Mouse (Mus musculus): ENCODE results near the gene Foxl2.

The Foxl2 gene

DNA sequence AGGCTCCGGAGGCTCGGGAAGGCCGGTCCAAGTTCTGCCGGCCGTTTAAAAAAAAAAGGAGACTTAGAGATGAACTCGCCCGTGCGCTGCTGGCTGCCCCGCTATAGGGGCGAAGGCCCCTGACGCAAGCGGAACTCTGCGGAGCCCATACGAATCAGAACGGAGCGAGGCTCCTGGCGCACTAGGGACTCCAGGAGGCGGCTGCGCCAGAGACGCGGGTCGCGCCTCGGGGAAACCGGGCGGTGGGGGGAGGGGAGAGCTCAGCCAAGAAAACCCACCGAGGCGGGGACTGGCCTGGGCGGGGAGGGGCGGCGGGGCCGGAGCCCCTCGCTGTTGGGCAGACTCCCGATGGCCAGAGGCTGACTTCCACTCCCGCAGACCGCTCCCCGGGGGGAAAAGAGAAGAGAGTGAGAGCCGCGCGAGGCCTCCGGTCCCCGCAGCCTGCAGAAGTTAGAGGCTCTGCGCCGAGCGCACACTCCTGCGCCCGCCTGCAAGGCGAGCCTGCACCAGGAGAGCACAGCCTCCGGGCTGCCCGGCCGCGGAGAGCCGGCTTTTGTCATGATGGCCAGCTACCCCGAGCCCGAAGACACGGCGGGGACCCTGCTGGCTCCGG is at the start of gene Foxl2:
TSS of gene Foxl2 (plus strand) at position 186 of the 613 bp plus-strand sequence.
- in situ Hi-C loops (cut with MboI, MseI), result no loop called here

DNA sequence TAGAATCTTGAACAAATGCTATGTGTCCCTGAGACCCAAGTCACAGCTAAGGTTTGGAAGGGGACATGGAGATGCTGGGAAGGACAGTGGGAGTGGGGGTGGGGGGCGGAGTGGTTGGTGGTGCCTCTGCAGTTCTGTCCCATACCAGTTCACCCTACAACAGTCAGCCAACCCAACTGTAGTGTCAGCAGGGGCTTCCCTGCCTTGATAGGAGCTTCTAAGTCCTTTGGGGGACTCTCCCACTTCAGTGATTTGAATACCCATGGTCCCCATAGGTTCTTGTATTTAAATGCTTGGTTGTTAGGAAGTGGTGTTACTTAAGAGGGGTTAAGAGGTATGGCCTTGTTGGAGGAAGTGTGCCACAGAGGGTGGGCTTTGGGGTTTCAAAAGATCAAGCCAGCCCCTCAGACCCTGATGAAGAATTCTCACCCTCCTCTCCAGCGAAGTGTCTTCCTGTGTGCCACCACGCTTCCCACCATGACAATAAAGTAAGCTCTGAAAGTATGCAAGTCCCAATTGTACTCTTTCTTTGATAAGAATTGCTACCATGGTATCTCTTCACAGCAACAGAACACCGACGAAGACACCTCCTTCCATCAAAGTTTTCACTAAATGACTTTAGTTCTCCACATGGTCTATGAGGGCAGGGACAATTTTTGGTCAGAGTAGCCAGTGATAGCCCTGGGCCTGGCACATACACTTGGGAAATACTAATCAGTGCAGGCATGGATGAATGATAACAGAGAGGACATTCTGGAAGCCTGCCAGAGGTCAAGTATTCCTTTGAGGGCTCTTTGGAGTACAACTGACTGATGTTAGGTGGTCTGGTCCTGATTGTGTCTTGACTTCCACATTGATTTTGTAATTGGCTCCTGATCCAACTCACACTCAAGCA is 34.2 kb upstream of the Foxl2 start:
- in situ Hi-C loops (cut with MboI, MseI), result no loop called here

DNA sequence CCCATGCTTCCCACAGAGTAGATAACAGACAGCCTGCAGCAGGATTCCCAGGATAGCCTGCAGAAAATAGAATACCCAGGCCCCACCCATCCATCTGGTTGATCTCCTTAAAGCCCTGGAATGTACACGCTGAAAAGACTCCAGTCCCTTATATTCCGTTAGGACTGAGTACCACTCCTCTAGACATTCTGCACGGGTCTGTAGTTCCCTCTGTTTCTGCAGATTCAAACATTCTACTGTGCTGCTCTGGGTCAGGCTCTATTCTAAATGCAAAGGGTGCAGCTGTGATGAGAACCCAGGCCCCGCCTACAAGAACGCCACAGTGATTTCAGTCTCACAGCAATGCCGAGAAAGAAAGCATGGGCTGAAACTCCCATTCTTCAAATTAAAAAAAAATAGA is 32.0 kb upstream of the Foxl2 start:
- in situ Hi-C loops (cut with MboI, MseI), result no loop called here

DNA sequence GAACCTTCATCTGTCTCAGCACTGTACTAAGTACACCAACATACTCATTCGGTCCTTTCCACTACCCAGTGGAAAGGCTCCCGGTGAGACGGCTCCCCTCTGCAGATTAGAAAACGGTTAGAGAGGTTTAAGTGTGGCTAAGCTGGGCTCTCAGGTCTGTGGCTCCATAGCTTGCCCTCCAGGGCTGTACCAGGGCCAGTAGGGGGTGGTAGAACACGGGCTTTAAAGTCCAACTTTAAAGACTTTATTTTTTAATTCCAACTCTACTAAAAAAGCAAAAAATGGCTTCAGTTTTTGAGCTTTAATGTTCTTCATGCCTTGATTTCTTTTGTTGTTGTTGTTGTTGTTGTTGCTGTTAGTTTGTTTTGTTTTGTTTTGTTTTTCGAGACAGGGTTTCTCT is 30.9 kb upstream of the Foxl2 start:
- in situ Hi-C loops (cut with MboI, MseI), result no loop called here

DNA sequence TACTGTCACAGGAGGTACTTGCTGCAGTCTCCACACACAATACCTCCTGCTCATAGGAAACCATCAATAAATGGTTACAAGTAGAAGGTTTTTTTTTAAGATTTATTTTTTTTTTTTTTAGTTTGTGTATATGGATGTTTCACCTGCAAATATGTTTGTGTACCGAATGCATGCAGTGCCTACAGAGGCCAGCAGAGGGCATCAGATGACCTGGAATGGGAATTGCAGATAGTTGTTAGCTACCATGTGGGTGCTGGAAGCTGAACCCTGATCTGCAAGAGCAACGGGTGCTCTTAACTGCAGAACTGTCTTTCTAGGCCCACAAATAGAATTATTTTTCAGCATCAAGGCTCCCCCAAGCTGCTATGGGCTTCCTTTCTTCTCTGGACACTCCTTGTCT is 25.6 kb upstream of the Foxl2 start:
- in situ Hi-C loops (cut with MboI, MseI), result no loop called here

DNA sequence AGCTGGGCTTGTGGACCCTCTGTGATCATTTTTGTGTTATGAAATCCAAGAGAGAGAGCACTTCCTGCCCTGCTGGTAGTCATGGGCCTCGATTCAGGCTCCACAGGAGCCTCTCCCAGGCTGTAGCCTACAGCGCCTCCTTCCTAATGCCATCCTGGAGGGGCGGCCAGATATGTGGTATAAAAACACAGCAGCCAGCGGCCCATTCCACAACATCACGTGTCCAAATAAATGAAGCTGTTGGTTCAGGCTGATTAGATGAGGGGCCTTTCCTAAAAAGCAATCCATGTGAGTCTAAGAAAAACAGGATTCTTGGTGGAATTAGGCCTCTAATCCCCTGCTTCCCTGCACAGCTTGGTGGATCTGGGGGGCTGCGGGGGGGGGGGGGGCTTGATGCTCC is 22.2 kb upstream of the Foxl2 start:
- in situ Hi-C loops (cut with MboI, MseI), result loop anchor here (10.0 kb wide), 1 partner anchor 308 kb away; no protein-coding TSS in a partner anchor

DNA sequence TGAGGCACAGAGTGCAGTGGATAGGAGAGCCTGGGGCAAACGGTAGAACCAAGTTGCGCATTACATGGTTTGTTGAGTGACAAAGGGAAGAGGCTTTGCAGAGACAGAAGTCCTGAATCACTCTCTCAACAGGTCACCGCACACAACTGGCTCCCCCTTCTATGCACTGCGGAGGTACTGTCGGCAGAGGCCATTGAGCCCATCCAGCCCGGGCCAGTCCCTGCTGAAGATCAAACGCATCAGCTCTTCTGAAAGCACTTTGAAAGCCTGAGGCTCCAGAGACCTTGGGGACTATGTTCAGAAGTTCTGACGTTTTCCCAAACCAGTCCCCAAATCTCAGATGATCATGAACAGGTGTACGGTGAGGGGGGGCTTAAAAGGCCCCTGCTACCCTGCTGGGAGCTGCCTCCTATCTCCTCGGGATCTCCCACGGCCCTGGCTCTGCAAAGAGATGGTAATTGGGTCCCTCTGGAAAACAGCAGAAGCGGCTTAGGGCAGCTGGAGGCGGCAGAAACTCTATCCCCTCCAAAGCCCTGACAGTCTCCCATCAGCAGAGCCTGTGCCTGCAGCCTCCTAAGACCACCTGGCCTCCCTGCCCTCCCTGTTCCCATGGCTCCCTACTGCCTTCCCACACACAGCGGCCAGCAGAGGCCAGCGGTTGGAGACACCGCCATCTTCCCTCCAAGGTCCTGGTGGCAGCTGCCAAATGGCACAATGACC is 19.7 kb upstream of the Foxl2 start:
- in situ Hi-C loops (cut with MboI, MseI), result loop anchor here (10.0 kb wide), 1 partner anchor 311 kb away; no protein-coding TSS in a partner anchor

DNA sequence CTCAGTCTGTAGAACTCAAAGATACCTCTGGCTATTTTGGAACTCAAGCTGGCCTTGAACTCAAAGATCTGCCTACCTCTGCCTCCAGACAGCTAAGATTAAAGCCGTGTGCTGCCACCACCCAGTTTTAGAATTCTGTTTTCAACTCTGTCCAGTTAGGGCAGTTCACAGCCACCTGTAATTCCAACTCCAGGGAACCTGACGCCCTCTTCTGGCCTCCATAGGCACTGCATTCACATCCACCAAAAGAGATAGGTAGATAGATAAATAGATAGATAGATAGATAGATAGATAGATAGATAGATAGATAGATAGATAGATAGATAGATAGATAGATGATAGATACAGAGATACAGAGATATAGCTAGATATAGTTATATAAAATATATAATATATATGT is 15.8 kb upstream of the Foxl2 start:
- in situ Hi-C loops (cut with MboI, MseI), result loop anchor here (10.0 kb wide), 1 partner anchor 314 kb away; no protein-coding TSS in a partner anchor

DNA sequence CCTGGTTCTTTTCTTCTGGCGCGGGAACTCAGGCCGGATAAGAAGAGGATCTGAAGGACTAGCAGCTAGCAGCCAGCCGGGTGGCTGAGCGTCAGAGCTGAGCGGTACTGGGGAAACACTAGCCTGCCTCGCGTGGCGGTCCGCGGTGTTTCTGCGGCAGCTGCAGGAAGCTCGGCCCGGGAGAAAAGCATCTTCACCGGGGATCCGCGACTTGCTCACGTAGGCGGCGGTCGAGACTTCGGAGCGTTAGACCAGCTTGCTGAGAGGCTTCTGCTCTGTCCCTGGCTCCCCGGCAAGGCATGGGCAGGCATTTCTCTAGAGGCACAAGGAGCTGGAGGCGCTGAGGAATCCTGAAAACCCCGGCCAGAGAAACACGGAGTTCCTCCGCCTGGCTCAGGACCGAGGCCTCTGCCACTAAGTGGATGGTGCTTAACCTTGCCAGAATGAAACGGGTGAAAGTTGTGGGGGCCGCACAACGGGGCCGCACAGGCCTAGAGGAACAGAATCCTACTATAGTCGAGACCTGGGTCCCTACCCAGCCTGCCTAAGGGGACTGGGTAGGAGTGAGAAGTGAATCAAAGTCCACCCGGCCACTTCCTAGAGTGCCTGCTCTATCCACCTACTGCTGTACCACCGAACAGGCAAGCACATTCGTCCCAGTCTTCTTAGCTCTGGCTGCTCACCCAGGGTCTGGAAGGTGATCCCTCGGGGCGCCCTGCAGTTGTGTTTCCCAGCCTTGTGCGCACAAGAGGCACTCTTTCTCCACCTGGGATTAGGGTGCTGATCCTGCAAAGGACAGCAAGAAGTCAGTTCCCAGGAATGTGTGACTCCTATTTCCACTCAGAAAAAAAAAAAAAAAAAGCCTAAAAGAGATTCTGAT is 2.7 kb upstream of the Foxl2 start:
- in situ Hi-C loops (cut with MboI, MseI), result no loop called here

DNA sequence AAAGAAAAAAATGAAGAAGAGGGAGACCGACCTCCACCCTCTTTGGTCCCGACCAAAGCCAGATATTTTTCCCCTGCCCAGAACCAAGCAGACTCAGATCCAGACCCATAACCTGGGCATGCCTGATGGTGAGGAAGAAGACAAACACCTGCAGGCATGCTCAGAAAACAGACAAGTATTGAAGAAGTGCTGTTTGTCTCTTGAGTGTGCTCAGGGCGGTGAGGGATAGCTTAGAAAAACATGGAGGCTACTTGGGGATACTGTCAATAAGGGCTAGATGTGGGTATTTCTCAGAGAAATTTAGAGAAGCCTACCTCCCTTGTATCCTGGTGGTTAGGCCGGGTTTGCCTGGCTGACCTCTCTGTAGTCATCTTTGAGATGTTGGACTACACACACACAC is 1.8 kb upstream of the Foxl2 start:
- in situ Hi-C loops (cut with MboI, MseI), result no loop called here

DNA sequence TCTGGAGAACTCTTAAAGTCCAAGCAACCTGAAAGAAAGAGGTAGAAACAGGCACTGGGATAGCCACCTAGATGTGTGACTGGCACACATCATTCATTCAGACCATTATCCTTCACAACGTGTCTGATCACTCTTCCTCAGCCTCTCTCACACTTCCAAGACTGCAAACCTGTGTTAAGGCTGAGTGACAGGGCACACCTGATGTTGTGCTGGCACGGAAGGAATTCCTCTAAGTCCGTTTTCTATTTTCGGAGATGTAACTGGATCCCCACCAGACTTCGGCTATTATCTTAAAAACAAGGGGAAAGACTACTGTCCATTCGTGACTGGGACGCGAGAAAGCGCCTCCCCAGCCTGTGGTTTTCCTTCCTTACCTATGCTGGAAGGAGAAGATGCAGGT is 1.3 kb upstream of the Foxl2 start:
- in situ Hi-C loops (cut with MboI, MseI), result no loop called here

DNA sequence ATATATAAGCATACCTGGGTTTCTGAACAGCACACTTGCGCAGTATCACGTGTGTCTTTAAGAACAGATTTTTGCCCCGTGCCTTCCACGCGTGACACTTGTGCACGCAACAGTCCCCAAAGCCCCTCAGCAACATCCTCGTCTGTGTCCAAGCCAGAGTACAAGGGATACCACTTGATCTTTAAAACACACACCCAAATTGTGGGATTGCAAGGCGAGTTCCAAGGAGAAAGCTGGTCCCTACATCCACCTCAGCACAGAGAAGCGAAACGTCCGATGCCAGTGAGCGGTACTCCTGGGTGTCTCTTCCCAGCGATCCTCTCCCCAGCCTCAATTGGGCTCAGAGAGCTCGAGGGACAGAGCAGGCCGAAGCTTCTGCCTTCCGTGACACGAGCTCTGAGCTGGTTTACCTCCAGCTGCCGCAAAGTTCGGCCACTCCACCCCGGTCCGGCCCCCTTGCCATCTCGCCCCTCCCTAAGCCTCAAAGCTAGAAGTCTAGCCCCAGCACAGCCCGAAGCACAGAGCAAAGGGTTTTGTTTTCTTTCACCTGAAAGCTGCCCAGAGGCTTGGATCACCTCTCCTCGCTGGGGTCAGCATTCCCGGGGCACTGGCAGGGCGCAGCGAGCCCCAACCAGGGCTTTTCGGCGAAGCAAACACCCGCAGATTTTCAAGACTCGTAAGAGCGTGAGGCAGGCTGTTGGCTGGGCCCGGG is 541 bp upstream of the Foxl2 start:
- in situ Hi-C loops (cut with MboI, MseI), result no loop called here

DNA sequence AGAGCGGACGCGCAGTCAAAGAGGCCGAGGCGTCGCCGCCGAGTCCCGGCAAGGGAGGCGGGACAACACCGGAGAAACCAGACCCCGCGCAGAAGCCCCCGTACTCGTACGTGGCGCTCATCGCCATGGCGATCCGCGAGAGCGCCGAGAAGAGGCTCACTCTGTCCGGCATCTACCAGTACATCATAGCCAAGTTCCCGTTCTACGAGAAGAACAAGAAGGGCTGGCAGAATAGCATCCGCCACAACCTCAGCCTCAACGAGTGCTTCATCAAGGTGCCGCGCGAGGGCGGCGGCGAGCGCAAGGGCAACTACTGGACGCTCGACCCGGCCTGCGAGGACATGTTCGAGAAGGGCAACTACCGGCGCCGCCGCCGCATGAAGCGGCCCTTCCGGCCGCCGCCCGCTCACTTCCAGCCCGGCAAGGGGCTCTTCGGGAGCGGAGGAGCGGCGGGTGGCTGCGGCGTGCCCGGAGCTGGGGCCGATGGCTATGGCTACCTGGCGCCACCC is 682 bp downstream of the Foxl2 start:
- in situ Hi-C loops (cut with MboI, MseI), result no loop called here

DNA sequence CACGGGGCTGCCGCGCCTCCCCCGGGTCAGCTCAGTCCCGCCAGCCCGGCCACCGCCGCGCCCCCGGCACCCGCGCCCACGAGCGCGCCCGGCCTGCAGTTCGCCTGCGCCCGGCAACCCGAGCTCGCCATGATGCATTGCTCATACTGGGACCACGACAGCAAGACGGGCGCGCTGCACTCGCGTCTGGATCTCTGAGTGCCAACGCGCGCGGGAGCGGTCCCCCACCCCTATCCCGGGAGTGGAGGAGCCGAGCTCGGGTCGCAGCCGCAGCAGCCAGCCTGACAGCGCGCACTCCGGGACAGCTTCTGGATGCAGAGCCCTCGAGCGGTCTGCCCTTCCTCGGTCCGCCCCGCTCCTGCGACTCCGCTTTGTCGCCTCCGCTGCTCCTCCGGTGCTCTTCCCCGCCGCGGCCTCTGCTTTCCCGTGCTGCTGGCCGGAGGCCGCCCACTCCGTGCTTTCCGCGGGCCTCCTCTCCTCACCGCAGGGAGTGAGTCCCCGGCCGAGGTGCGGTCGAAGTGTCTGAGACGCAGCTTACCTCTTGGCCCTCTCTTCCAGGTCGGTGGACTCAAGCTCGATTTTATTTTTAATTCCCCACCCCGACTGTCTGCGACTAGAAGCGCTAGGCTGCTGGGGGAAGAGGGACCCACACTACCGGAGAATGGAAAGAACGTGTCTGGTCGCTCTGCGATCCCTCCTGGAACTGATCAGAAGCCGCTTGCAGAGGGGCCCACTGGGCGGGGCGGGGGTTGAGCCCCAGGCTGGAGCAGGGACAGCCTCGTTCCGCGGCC is 1.7 kb downstream of the Foxl2 start:
- in situ Hi-C loops (cut with MboI, MseI), result no loop called here

DNA sequence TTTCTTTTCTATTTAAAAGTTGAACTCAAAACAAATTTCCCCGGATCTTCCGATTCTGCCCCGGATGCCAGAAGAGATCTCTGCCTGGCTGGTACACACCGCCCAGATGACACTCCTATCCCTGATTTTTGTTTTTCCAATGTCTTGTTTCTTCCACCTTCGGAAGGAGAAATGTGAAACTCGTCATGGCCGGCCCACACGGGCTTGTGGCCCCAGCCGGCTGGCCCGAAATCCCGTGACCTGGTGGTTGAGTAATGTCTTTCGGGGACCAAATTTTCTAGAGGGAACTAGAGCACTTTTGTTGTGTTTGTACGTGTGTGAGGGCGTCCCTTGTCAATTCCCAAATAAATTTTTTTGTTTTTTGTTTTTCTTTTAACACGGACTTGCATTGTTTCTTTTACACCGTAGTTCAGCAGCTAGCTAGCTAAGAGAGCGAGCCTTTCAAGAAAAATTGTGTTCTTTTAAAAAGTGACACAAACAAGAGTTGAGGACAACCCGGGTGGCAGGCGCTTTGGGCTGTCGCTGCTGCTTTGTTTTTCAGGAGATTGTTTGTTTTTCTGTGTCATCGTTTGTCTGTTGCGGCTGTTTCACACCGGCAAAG is 2.8 kb downstream of the Foxl2 start:
- in situ Hi-C loops (cut with MboI, MseI), result no loop called here

DNA sequence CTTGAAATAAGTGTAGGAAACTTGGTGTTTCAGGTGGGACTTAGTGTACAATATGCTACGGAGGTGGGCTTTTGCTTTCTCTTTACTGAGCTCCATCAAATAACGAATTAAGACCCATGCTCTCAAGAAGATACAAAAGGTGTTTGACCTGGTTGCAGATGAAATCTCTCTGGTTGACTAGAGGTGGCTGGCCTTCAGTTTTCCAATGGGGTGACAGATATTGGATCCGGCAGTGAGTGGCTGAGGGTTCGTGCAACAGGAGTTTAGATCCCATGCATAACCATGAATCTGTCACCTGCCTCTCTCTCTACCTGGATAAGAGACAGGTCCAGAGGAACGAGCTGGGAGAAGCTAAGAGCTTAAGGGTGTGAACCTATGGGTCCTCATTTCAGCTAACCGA is 3.5 kb downstream of the Foxl2 start:
- in situ Hi-C loops (cut with MboI, MseI), result no loop called here

DNA sequence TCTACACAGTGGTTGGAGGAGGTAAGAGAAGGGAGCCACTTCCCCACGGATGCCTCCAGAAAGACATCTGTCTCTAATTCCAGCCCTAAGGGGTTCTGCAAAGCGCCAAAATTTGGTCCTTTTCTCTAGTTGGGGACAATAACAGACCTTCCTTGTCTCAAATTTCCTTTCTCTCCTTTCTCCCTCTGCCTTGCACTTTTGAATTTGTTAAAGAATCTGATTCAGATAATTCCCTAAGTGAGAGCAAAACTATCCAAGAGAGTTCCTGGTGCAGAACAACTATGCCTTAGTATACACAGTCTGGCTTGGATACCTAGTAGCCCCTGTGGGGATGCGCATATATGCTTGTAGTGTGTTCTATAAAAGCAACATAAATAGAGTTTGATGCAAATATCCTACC is 4.8 kb downstream of the Foxl2 start:
- in situ Hi-C loops (cut with MboI, MseI), result no loop called here

DNA sequence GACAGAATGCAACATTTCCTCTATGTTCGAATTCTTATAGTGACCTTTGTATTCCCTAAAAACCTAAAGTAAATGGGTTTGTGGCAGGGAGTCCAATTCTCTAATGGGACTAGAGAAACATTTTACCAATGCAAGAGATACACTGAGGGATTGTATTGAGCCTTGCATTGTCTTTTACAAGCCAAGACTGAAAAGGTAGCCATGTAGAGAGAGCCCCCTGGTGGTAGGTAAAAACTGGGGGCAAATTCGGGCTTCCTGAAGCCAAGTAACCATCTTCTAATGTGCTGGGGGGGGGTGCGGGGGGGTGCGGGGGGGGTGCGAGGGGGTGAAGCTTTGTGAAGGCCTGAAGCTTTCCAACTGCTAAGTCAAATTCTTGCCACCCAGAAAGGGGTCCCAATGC is 5.3 kb downstream of the Foxl2 start:
- in situ Hi-C loops (cut with MboI, MseI), result no loop called here
